8 mouse cellular contexts compared by ENCODE assay signal in genomic region chrX:52651472-52651948, GRCm38 (mm10). TPM values are rescaled to one million over a fixed set of nuclear protein-coding genes. Genes with fewer than 3 reads are reported as not detected.
DNase-seq lines count a peak whose midpoint lies in the region; ATAC-seq lines count a peak whose summit lies in the region.

No protein-coding gene starts in this region.

- H3K36me3 ChIP-seq in kidney, embryonic 14.5 days (ENCODE audit: control insufficient read depth, insufficient read depth, low read length) = no peaks in the 10 kb centered on the region
- H3K36me3 ChIP-seq in embryonic facial prominence, embryonic 11.5 days (replicated peaks; ENCODE audit: control insufficient read depth, insufficient read depth, low read depth, low read length) = no peaks in the 10 kb centered on the region
- H3K36me3 ChIP-seq in limb, embryonic 12.5 days = no peaks in the 10 kb centered on the region
- H3K36me3 ChIP-seq in neural tube, embryonic 13.5 days = no peaks in the 10 kb centered on the region

- no peak overlapping the region for H3K4me3 ChIP-seq in kidney, embryonic 14.5 days (ENCODE audit: low read length)
- no peak overlapping the region for H3K4me3 ChIP-seq in embryonic facial prominence, embryonic 11.5 days (ENCODE audit: low read depth, low read length)
- H3K4me3 ChIP-seq in limb, embryonic 12.5 days (replicated peaks) = no peak overlapping the region
- H3K4me3 ChIP-seq in neural tube, embryonic 13.5 days = no peak overlapping the region

- no peaks in the 10 kb centered on the region for H3K9me3 ChIP-seq in kidney, embryonic 14.5 days (ENCODE audit: control insufficient read depth, low read length)
- no peaks in the 10 kb centered on the region for H3K9me3 ChIP-seq in embryonic facial prominence, embryonic 11.5 days (replicated peaks; ENCODE audit: control insufficient read depth, low read length)
- no peaks in the 10 kb centered on the region for H3K9me3 ChIP-seq in limb, embryonic 12.5 days
- no peaks in the 10 kb centered on the region for H3K9me3 ChIP-seq in neural tube, embryonic 13.5 days

- H3K9ac ChIP-seq in kidney, embryonic 14.5 days (ENCODE audit: low read depth, low read length) = peak overlapping the region; percentile 37; the same call in 1 of the 2 replicates
- H3K9ac ChIP-seq in embryonic facial prominence, embryonic 11.5 days (replicated peaks; ENCODE audit: low read length) = peak overlapping the region; percentile 26
- 0 out of 2 replicates have a peak overlapping the region, but pooled peaks have one; percentile 23 for H3K9ac ChIP-seq in limb, embryonic 12.5 days (replicated peaks)
- no peak overlapping the region for H3K9ac ChIP-seq in neural tube, embryonic 13.5 days

- 29% methylated on average over 9 of the region's 9 CpGs for WGBS in kidney, embryonic 14.5 days
- WGBS in embryonic facial prominence, embryonic 11.5 days = 31% methylated on average over 9 of the region's 9 CpGs
- WGBS in limb, embryonic 12.5 days = 22% methylated on average over 9 of the region's 9 CpGs
- WGBS in neural tube, embryonic 13.5 days = 26% methylated on average over 9 of the region's 9 CpGs

- no peak for DNase-seq in kidney, postnatal 14 days
- DNase-seq in embryonic facial prominence, embryonic 11.5 days (ENCODE audit: low spot score) = peak; percentile 80
- DNase-seq in urinary bladder, postnatal 36 days (ENCODE audit: low spot score in 2 of 2) = no peak
- DNase-seq in right cerebral cortex, adult 2 months (ENCODE audit: low spot score in 2 of 2) = no peak
- DNase-seq in frontal cortex, postnatal 36 days (ENCODE audit: low spot score in 2 of 2) = no peak

- H3K27me3 ChIP-seq in kidney, embryonic 14.5 days (ENCODE audit: control insufficient read depth, insufficient read depth, low read length) = no peaks in the 10 kb centered on the region
- no peaks in the 10 kb centered on the region for H3K27me3 ChIP-seq in embryonic facial prominence, embryonic 11.5 days (ENCODE audit: control insufficient read depth, insufficient read depth, low read length)
- H3K27me3 ChIP-seq in limb, embryonic 12.5 days = no peaks in the 10 kb centered on the region
- H3K27me3 ChIP-seq in neural tube, embryonic 13.5 days = no peaks in the 10 kb centered on the region

- H3K27ac ChIP-seq in kidney, embryonic 14.5 days (ENCODE audit: low read depth, low read length) = peak overlapping the region; percentile 87
- peak overlapping the region; percentile 61 for H3K27ac ChIP-seq in embryonic facial prominence, embryonic 11.5 days (replicated peaks; ENCODE audit: low read depth, low read length)
- peak overlapping the region; percentile 96 for H3K27ac ChIP-seq in limb, embryonic 12.5 days
- H3K27ac ChIP-seq in neural tube, embryonic 13.5 days (replicated peaks) = no peak overlapping the region

- H3K4me2 ChIP-seq in kidney, embryonic 14.5 days (replicated peaks; ENCODE audit: low read depth, low read length) = no peak overlapping the region; the same call in 1 of the 2 replicates
- H3K4me2 ChIP-seq in embryonic facial prominence, embryonic 11.5 days (ENCODE audit: low read depth, low read length) = no peak overlapping the region
- H3K4me2 ChIP-seq in limb, embryonic 12.5 days = peak overlapping the region; percentile 36
- peak overlapping the region; percentile 26 for H3K4me2 ChIP-seq in neural tube, embryonic 13.5 days

- 0 out of 2 replicates have a peak, but pooled peaks cover 7% of the 10 kb centered on the region for H3K4me1 ChIP-seq in kidney, embryonic 14.5 days (ENCODE audit: control insufficient read depth, insufficient read depth, low read length)
- H3K4me1 ChIP-seq in embryonic facial prominence, embryonic 11.5 days (ENCODE audit: control insufficient read depth, insufficient read depth, low read length) = no peaks in the 10 kb centered on the region
- H3K4me1 ChIP-seq in limb, embryonic 12.5 days (replicated peaks) = peaks cover 17% of the 10 kb centered on the region; the same call in 1 of the 2 replicates
- 0 out of 2 replicates have a peak, but pooled peaks cover 19% of the 10 kb centered on the region for H3K4me1 ChIP-seq in neural tube, embryonic 13.5 days (replicated peaks)

- peak; percentile 50; the same call in 1 of the 2 replicates for ATAC-seq in kidney, embryonic 14.5 days (ENCODE audit: low FRiP score, low TSS enrichment)
- ATAC-seq in embryonic facial prominence, embryonic 11.5 days (replicated peaks; ENCODE audit: insufficient number of reproducible peaks, low FRiP score, low TSS enrichment, low read depth) = no peak; the same call in 1 of the 2 replicates
- peak; percentile 26; the same call in 1 of the 2 replicates for ATAC-seq in limb, embryonic 12.5 days (ENCODE audit: insufficient number of reproducible peaks, insufficient read depth, low FRiP score, low TSS enrichment, low read depth)
- ATAC-seq in neural tube, embryonic 13.5 days (ENCODE audit: low read depth) = peak; percentile 69; the same call in 1 of the 2 replicates

RNA-seq across cellular contexts. Expression of gene Gpc3, which starts 37.8 kb away (rescaled TPM):
- polyA plus RNA-seq in kidney, embryonic 14.5 days (2014; fragmentation: Nextera tagmentation; extraction: Ambion mirVana) = 1,004 and 1,032 TPM in 2 replicates
- polyA plus RNA-seq in embryonic facial prominence, embryonic 11.5 days (2014; fragmentation: Nextera tagmentation; extraction: Ambion mirVana) = 891 and 944 TPM in 2 replicates
- polyA plus RNA-seq in limb, embryonic 12.5 days (2016; fragmentation: Nextera tagmentation; extraction: Ambion mirVana) = 1,173 and 1,196 TPM in 2 replicates
- 136 and 189 TPM in 2 replicates for polyA plus RNA-seq in neural tube, embryonic 13.5 days (2015; fragmentation: Nextera tagmentation; extraction: Ambion mirVana)

Comparison
In these comparisons a context has a peak if more than half of its experiments do, and no peak if none do; other contexts are left out.
1. H3K4me2 ChIP-seq: peak in limb, embryonic 12.5 days (single experiment) and neural tube, embryonic 13.5 days (single experiment); none in kidney, embryonic 14.5 days (single experiment) and embryonic facial prominence, embryonic 11.5 days (single experiment).